Mouse (Mus musculus): ENCODE measurements around the gene Tex22. TPM values are rescaled to one million over a fixed set of nuclear protein-coding genes. Genes with fewer than 3 reads are reported as not detected.
A peak's percentile ranks its signal among the peaks of the same experiment; 100 is the strongest.

Tex22 gene
- polyA plus RNA-seq, 1 experiment from 2014 or later: not detected

DNA sequence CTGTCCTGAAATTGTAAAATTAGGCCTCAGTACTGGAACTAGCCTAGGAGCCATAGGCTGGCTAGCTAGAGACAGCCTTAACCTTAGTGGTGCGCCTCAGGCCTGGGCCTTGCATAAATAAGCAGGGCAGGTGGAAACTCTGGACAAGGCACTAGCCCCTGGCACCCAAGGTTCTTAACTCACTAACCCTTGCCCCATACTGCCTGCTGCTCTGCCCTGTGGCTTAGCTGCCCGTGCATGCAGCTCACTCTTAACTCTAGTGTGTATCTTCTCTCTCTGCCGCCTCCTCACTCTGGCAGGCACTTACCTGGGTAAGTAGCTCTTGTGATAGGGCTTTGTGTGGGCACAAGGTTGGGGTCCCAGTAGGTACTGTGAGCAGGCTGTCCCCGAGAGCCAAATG, 60.2 kb downstream of the Tex22 start:
- peaks cover 14% of the 10 kb centered on the region for H3K4me1 ChIP-seq
- no peak overlapping the region for H3K9ac ChIP-seq (replicated peaks)
- no peaks in the 10 kb centered on the region for H3K27me3 ChIP-seq
- H3K4me3 ChIP-seq: no peak overlapping the region
- no peak overlapping the region for H3K27ac ChIP-seq (replicated peaks)
- ATAC-seq (ENCODE audit: low FRiP score, low read depth): no peak
- no peak overlapping the region for H3K4me2 ChIP-seq (replicated peaks)
- H3K36me3 ChIP-seq: peaks cover 93% of the 10 kb centered on the region
- WGBS: 91% methylated on average over 4 of the region's 4 CpGs
- no peaks in the 10 kb centered on the region for H3K9me3 ChIP-seq

DNA sequence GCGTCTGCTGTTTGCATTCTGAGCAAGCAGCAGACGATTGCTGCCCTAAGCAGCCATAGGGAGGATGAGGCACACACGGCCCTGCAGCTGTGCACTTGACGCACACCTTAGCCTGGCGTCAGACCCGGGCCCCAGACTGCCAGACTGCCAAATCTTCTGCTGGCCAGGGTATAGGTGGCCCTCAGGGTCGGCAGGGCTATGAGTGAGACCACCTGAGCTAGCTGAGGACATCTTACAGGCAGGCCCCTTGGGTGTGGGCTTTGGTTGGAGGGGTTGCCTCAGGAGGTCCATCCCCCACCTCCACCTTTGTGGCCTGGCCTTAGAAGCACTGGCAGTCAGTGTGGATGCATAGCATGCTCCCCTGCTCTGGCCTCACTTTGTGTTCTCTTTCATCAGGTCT, 61.1 kb downstream of the Tex22 start:
- Histone ChIP-seq H3K4me3 (no peak overlapping the region), H3K36me3 (peaks cover 84% of the 10 kb centered on the region), H3K4me2 (replicated peaks) (no peak overlapping the region), H3K27me3 (no peaks in the 10 kb centered on the region), H3K9me3 (no peaks in the 10 kb centered on the region), H3K9ac (replicated peaks) (no peak overlapping the region), H3K27ac (replicated peaks) (no peak overlapping the region), H3K4me1 (peaks cover 19% of the 10 kb centered on the region)
- no peak for ATAC-seq (ENCODE audit: low FRiP score, low read depth)
- WGBS: 93% methylated on average over 7 of the region's 7 CpGs

- Histone ChIP-seq H3K9me3 (no peaks in the 10 kb centered on the region), H3K27ac (replicated peaks) (no peak overlapping the region), H3K4me1 (peaks cover 27% of the 10 kb centered on the region), H3K27me3 (peaks cover 5% of the 10 kb centered on the region; the same call in 1 of the 2 replicates), H3K4me2 (replicated peaks) (no peak overlapping the region), H3K4me3 (no peak overlapping the region), H3K36me3 (peaks cover 73% of the 10 kb centered on the region), H3K9ac (replicated peaks) (no peak overlapping the region)
- no peak for ATAC-seq (ENCODE audit: low FRiP score, low read depth)
- 82% methylated on average over 17 of the region's 17 CpGs for WGBS
Observed at GRCm38 (mm10) chr12:113136492-113137020, 62.3 kb downstream of the Tex22 start.

DNA sequence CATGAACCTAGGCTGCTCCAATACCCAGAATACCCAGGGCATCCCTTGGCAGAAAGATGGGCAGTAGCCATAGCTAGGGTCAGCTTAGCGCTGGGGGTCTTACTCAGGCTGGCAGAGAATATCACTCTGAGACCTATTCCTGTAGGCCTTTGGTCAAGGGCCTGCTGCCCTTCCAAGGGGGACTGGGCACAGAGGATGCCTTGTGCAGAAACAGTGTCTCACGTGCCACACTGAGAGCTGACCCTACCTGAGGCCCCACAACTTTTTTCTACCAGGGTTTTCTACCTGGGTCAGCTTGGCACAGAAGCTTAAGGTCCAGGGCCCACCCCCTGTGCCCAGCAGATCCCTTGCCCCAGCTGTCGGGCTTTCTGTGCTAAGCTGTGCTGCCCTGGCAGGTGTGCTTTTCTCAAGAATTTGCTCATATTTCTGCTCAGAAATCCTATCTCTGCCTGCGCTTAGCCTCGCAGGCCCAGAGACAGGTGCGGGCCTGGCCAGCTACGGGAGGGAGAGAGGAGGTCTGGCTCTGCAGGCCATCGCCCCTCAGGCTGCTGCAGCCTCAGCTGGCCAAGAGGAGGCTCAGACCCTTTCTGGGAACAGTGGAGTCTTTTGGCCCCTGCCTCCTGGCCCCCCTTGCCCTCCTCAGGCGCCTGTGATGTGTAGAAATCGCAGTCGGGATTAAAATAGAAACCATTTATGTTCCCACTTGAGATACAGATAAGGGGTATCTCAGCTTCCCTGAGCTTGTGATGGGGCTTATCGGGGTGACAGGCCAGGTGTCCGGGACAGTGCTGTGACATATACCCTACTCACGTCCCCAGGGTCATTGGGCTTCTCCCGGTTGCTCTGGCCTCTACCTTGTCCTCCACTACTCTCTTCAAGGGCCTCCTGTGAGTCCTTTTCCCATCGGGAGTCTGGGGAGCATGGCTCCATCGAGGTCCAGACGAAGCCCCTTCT, 63.2 kb downstream of the Tex22 start:
- WGBS: 90% methylated on average over 18 of the region's 18 CpGs
- Histone ChIP-seq H3K4me1 (peaks cover 37% of the 10 kb centered on the region), H3K4me2 (replicated peaks) (no peak overlapping the region), H3K4me3 (no peak overlapping the region), H3K27me3 (peaks cover 9% of the 10 kb centered on the region; the same call in 1 of the 2 replicates), H3K9ac (replicated peaks) (no peak overlapping the region), H3K9me3 (no peaks in the 10 kb centered on the region), H3K27ac (replicated peaks) (peak overlapping the region; percentile 61), H3K36me3 (peaks cover 63% of the 10 kb centered on the region)
- ATAC-seq (ENCODE audit: low FRiP score, low read depth): no peak

DNA sequence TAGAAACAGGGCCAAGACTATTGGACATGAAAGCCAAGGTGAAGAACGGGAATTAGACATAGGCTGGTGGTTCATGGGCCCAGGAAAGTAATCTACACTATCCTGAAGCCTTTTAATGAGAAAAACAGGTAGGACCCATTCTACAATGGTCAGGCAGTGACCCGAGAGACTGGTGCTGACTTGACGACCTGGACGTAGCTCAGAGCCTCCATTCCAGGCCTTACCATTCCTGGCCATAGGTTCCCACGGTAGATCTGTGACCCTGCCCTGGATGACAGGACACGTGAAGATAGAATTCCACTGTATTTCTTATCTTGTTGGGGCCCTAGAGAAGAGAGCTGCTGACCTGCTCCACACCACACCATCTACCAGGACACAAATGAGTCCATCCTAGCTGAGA, 64.0 kb downstream of the Tex22 start:
- Histone ChIP-seq H3K4me2 (replicated peaks) (no peak overlapping the region), H3K4me3 (no peak overlapping the region), H3K27me3 (peaks cover 9% of the 10 kb centered on the region; the same call in 1 of the 2 replicates), H3K4me1 (peaks cover 44% of the 10 kb centered on the region), H3K27ac (replicated peaks) (peak overlapping the region; percentile 93; the same call in 1 of the 2 replicates), H3K9me3 (no peaks in the 10 kb centered on the region), H3K9ac (replicated peaks) (no peak overlapping the region), H3K36me3 (peaks cover 56% of the 10 kb centered on the region)
- no peak for ATAC-seq (ENCODE audit: low FRiP score, low read depth)
- WGBS: 80% methylated on average over 6 of the region's 6 CpGs

Small RNAs within 50 kb of the gene (microRNA-seq; reads per million reads assigned to microRNA genes)
- gene Gm44471: not detected

Other genes starting within 250 kb of the Tex22 start
- 124 and 132 TPM in 2 replicates for gene Cdca4, start 245.1 kb upstream of the Tex22 start, polyA plus RNA-seq (2016; fragmentation: Nextera tagmentation; extraction: Ambion mirVana)
- gene Gpr132, start 206.3 kb upstream of the Tex22 start, polyA plus RNA-seq (2016; fragmentation: Nextera tagmentation; extraction: Ambion mirVana): not detected in 2 replicates
- 5.8 and 7.5 TPM in 2 replicates for gene Jag2, start 144.7 kb upstream of the Tex22 start, polyA plus RNA-seq (2016; fragmentation: Nextera tagmentation; extraction: Ambion mirVana)
- 52.9 and 56.6 TPM in 2 replicates for gene Nudt14, start 132.4 kb upstream of the Tex22 start, polyA plus RNA-seq (2016; fragmentation: Nextera tagmentation; extraction: Ambion mirVana)
- gene Btbd6, start 98.0 kb upstream of the Tex22 start, polyA plus RNA-seq (2016; fragmentation: Nextera tagmentation; extraction: Ambion mirVana): 26.8 and 28.6 TPM in 2 replicates
- gene Brf1, start 73.8 kb upstream of the Tex22 start, polyA plus RNA-seq (2016; fragmentation: Nextera tagmentation; extraction: Ambion mirVana): 75.9 and 76.2 TPM in 2 replicates
- 27.1 and 29.9 TPM in 2 replicates for gene Pacs2, start 60.0 kb upstream of the Tex22 start, polyA plus RNA-seq (2016; fragmentation: Nextera tagmentation; extraction: Ambion mirVana)
- 19.3 and 20.4 TPM in 2 replicates for gene Mta1, start 23.8 kb downstream of the Tex22 start, polyA plus RNA-seq (2016; fragmentation: Nextera tagmentation; extraction: Ambion mirVana)
- gene Crip2, start 65.7 kb downstream of the Tex22 start, polyA plus RNA-seq (2016; fragmentation: Nextera tagmentation; extraction: Ambion mirVana): 257 and 284 TPM in 2 replicates
- 70.4 and 86.3 TPM in 2 replicates for gene Crip1, start 71.8 kb downstream of the Tex22 start, polyA plus RNA-seq (2016; fragmentation: Nextera tagmentation; extraction: Ambion mirVana)
- 43.5 and 44.3 TPM in 2 replicates for gene Tedc1, start 81.9 kb downstream of the Tex22 start, polyA plus RNA-seq (2016; fragmentation: Nextera tagmentation; extraction: Ambion mirVana)
- 25.1 and 25.3 TPM in 2 replicates for gene Tmem121, start 111.4 kb downstream of the Tex22 start, polyA plus RNA-seq (2016; fragmentation: Nextera tagmentation; extraction: Ambion mirVana)